Mouse (Mus musculus) MN1 (cell line): Measurements from ENCODE around the gene Cc2d1b.

Source experiments
- DNase-seq: peaks from one replicate; pipeline ENCODE4 v3.0.0-alpha.2; 2016; ENCODE audit warnings: low spot score

Cc2d1b gene

DNA sequence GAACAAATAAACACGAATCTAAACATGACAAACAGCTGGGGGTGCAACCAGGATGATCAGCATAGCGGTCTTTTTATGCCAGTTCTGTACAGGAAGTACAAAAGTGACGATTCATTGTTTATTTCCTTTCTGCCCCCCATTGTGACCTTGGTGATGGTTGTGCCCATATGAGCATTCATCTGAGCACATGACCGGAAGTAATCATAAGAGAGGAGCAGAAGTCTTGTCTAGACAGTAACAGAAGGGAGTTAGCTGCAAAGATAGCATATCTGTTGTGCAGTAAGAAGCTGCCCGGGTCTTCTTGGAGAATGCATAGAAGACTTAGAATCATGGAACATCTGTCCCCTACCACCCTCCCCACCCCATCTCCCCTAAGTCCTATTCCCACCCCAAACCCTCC is 19.0 kb downstream of the Cc2d1b start:
- no peak for DNase-seq

DNA sequence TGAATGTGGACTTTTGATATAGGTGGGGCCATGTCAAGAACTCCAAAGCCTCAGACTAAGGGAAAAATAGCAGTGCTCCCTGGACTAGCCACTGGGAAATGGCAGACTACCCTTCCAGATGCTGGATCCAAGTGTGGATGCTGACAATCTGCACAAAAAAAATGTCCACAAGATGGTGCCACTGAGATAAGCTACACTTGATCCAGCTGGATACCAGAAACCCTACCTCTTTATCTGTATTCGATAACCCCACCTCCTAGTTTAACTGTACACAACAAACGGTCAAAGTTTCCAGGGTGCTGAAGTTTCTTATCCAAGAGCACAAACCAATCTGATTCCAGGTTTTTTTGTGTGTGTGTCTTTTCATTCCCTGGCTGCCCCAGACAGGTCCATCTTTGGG is 44.7 kb downstream of the Cc2d1b start:
- peak; percentile 22 for DNase-seq
